Mouse (Mus musculus) liver, postnatal 0 days (tissue): Measurements from ENCODE around the gene Rnf6. TPM values are rescaled to one million over a fixed set of nuclear protein-coding genes. Genes with fewer than 3 reads are reported as not detected.

Experiments
- ATAC-seq: fragments of 200-750 bp; cut with Nextera tagmentation; 2 replicates; pipeline ENCODE4 v1.8.0; 2017; ENCODE audit warnings: mild to moderate bottlenecking, moderate library complexity
- DNase-seq: peaks from one replicate; pipeline ENCODE4 v3.0.0-alpha.2; 2016
- H3K27ac ChIP-seq: fragments of 300-500 bp; sonication (generic); 2 replicates; pipeline ENCODE4 v1.5.1; 2014; ENCODE audit warnings: antibody characterized with exemption, moderate library complexity, mild to moderate bottlenecking, low read depth
- H3K27me3 ChIP-seq: fragments of 300-500 bp; sonication (generic); 2 replicates; pipeline ENCODE4 v1.6.1; 2014; ENCODE audit warnings: low read length, control low read depth, mixed read lengths; ENCODE audit not compliant: insufficient read depth
- H3K36me3 ChIP-seq: fragments of 300-500 bp; sonication (generic); replicated peaks from 2 replicates; pipeline ENCODE4 v1.6.1; 2014; ENCODE audit warnings: mild to moderate bottlenecking, control low read depth, low read length, moderate library complexity, mixed read lengths; ENCODE audit not compliant: insufficient read depth
- H3K4me1 ChIP-seq: fragments of 300-500 bp; sonication (generic); 2 replicates; pipeline ENCODE4 v1.6.1; 2014; ENCODE audit warnings: antibody characterized with exemption, mild to moderate bottlenecking, control low read depth; ENCODE audit not compliant: insufficient read depth
- H3K4me2 ChIP-seq: fragments of 300-500 bp; sonication (generic); 2 replicates; pipeline ENCODE4 v1.6.1; 2014; ENCODE audit warnings: low read depth, mild to moderate bottlenecking, low read length, moderate library complexity, mixed read lengths
- H3K4me3 ChIP-seq: fragments of 300-500 bp; sonication (generic); 2 replicates; pipeline ENCODE4 v1.5.1; 2014; ENCODE audit warnings: low read depth, low read length
- H3K9ac ChIP-seq: fragments of 300-500 bp; sonication (generic); replicated peaks from 2 replicates; pipeline ENCODE4 v1.6.1; 2014; ENCODE audit warnings: mild to moderate bottlenecking, moderate library complexity
- H3K9me3 ChIP-seq: fragments of 300-500 bp; sonication (generic); 2 replicates; pipeline ENCODE4 v1.6.1; 2016; ENCODE audit warnings: mild to moderate bottlenecking, control low read depth, low read length, mixed read lengths
- CTCF ChIP-seq: sonication (generic); IDR thresholded peaks from 2 replicates; pipeline ENCODE4 v1.5.1; 2016; ENCODE audit warnings: antibody characterized with exemption, low read depth
- EP300 ChIP-seq: IDR thresholded peaks from 2 replicates; pipeline ENCODE4 v1.6.1; 2016; ENCODE audit warnings: antibody characterized with exemption, low read depth, mild to moderate bottlenecking
- WGBS: fragments of 180-500 bp; shearing (Covaris S2); extraction: QIAGEN DNeasy Blood & Tissue Kit; methylation state at CpG from one replicate; pipeline ENCODE4 v1.1.7; 2014; ENCODE audit not compliant: insufficient replicate concordance; 5-methylcytosine and 5-hydroxymethylcytosine counted together
- polyA plus RNA-seq: library from polyadenylated mRNA; unstranded; fragments of >200 nt; fragmentation: Nextera tagmentation; extraction: Ambion mirVana; gene quantifications from 2 replicates; pipeline ENCODE4 v1.2.1, GENCODE M21; 2015

Gene Rnf6
- polyA plus RNA-seq, 1 experiment from 2014 or later = 21.4 TPM

DNA sequence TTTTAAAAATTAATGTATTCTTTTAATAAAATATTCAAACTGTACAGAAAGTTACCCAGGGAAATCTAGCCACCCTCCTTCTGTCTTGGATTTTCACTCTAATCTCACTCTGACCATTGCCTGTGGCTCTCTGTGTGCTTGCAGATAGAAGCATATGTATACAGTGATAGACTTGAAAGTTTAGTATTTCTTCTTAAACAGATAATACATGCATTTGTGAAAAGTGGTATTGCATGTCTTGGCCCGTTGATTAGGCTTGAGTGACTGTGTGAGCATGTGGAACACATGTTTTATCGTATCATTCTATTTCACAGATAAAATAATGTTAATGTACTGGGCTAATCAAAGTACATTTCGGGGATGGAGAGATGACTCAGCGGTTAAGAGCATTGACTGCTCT is 23.8 kb upstream of the Rnf6 start:
- Histone ChIP-seq H3K27me3 (no peaks in the 10 kb centered on the region), H3K9ac (no peak overlapping the region), H3K9me3 (no peaks in the 10 kb centered on the region), H3K27ac (no peak overlapping the region), H3K4me2 (no peak overlapping the region), H3K36me3 (no peaks in the 10 kb centered on the region), H3K4me1 (peaks cover 66% of the 10 kb centered on the region), H3K4me3 (no peak overlapping the region)
- DNase-seq (no peak), ATAC-seq (peak; percentile 26)
- TF ChIP-seq EP300 = peak; percentile 92
- TF ChIP-seq CTCF = no peak
- WGBS = 53% methylated on average over 4 of the region's 4 CpGs

DNA sequence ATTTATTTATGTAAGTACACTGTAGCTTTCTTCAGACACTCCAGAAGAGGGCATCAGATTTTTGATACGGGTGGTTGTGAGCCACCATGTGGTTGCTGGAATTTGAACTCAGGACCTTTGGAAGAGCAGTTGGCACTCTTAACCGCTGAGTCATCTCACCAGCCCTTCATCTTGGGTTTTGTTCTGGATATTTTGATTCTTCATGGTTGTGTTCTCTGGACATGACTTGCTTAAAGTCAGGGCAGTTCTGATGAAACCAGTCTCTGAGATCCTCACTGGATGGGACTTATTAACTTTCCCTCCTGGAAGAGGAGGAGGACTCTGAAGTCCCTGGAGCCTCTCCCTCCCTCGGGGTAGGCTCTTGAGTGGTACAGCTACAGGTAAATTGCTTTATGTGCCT is 19.8 kb upstream of the Rnf6 start:
- peak overlapping the region; percentile 49; the same call in 1 of the 2 replicates for H3K27ac ChIP-seq
- WGBS = 82% methylated on average over 3 of the region's 3 CpGs
- no peaks in the 10 kb centered on the region for H3K27me3 ChIP-seq
- DNase-seq (no peak), ATAC-seq (no peak)
- no peak overlapping the region for H3K4me2 ChIP-seq
- H3K36me3 ChIP-seq = peaks cover 3% of the 10 kb centered on the region; the same call in 1 of the 2 replicates
- no peak overlapping the region for H3K4me3 ChIP-seq
- H3K9ac ChIP-seq = no peak overlapping the region
- peaks cover 54% of the 10 kb centered on the region for H3K4me1 ChIP-seq
- no peak for TF ChIP-seq CTCF
- no peak for TF ChIP-seq EP300
- no peaks in the 10 kb centered on the region for H3K9me3 ChIP-seq

DNA sequence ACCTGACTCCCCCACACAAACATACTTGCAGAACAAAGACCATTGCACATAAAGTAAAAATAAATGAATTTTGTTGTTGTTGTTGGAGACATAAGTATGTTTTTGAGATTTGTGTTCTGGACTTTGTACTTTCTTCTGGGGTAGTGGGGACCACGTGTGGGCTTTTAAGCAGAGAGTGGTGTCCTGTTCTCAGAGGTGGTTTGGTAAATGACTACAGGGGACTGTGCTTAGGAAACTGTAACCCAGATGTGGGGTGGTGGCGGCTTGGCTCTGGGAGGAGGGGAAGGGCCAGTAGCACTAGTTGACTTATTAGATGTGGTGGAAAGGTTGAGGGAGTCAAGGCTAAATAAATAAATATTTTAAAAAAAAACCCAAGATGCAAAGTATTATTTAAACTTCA is 19.4 kb upstream of the Rnf6 start:
- Histone ChIP-seq H3K27me3 (no peaks in the 10 kb centered on the region), H3K9ac (no peak overlapping the region), H3K4me2 (no peak overlapping the region), H3K36me3 (peaks cover 5% of the 10 kb centered on the region), H3K4me1 (peaks cover 54% of the 10 kb centered on the region), H3K9me3 (no peaks in the 10 kb centered on the region), H3K27ac (no peak overlapping the region), H3K4me3 (no peak overlapping the region)
- TF ChIP-seq EP300 = no peak
- no peak for TF ChIP-seq CTCF
- WGBS = 78% methylated on average over 2 of the region's 2 CpGs
- no peak for ATAC-seq
- no peak for DNase-seq

DNA sequence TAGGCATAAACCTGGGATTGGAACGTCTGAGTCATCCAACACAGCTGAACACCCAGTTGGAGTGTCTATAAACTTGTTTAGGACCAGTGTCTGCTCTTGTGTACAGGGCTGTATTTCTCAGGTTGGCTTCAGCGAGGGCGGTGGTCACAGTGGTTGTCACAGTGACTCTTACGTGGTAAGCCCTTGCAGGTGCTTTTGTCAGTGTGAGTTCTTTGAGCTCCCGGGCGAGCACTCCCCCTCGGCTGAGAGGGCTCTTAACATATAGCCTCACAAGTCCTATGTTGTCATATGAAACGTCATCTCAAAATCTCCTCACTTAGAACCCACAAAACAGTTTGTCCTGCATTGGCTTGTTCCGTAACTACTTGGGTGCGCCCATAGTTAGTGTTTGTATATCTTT is 16.9 kb upstream of the Rnf6 start:
- Histone ChIP-seq H3K27me3 (no peaks in the 10 kb centered on the region), H3K27ac (no peak overlapping the region)

DNA sequence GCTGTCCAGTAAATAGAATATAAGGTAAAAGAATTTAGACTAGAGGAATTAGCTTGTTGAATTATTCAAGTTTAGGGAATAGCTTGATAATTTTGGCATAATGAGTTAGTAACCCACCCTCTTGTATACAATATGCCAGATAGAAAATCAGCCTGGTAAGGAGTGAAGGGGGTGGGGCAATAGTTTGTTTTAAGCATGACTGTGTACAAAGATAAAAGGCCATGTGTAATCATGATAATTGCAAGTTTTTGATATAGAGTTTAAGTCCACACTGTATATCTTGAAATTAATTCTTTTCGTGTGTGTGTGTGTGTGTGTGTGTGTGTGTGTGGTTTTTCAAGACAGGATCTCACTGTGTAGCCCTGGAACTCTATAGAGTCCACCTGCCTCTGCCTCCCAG is 13.0 kb upstream of the Rnf6 start:
- no peaks in the 10 kb centered on the region for H3K27me3 ChIP-seq
- H3K9me3 ChIP-seq = no peaks in the 10 kb centered on the region
- 40% methylated on average over 1 of the region's 1 CpGs for WGBS
- DNase-seq = no peak
- no peak; the same call in 1 of the 2 replicates for TF ChIP-seq EP300
- no peak for TF ChIP-seq CTCF
- H3K4me1 ChIP-seq = peaks cover 41% of the 10 kb centered on the region
- peaks cover 9% of the 10 kb centered on the region for H3K36me3 ChIP-seq
- no peak overlapping the region for H3K9ac ChIP-seq
- H3K4me3 ChIP-seq = peak overlapping the region; percentile 25
- no peak overlapping the region for H3K27ac ChIP-seq
- H3K4me2 ChIP-seq = peak overlapping the region; percentile 62
- no peak for ATAC-seq

More for the DNA sequence above, 16.9 kb upstream of the Rnf6 start:
- H3K4me2 ChIP-seq = no peak overlapping the region
- 74% methylated on average over 10 of the region's 10 CpGs for WGBS
- TF ChIP-seq EP300 = no peak
- no peak for TF ChIP-seq CTCF
- peaks cover 9% of the 10 kb centered on the region for H3K36me3 ChIP-seq
- no peaks in the 10 kb centered on the region for H3K9me3 ChIP-seq
- no peak overlapping the region for H3K4me3 ChIP-seq
- peaks cover 57% of the 10 kb centered on the region for H3K4me1 ChIP-seq
- DNase-seq (no peak), ATAC-seq (no peak)
- no peak overlapping the region for H3K9ac ChIP-seq

DNA sequence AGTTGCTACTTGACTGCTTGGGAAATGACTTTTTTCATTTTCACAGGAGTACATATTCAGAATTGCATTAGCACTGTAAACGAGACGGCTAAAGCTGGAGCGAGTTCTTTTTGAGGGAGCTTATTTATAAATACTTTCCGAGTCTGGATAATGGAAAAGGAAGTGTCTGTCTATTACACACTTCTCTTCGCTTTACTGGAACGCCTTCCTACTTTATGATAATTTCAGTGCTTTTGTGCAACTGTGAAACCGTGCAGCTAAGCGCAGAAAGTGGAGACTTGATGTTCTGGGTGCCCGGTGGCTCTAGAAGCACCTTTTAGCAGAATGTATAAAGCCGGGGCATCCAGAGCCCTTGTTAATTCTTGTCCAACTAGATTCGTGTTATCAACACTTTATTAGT is 11.5 kb upstream of the Rnf6 start:
- DNase-seq (no peak), ATAC-seq (no peak)
- H3K9ac ChIP-seq = peak overlapping the region; percentile 87
- H3K36me3 ChIP-seq = peaks cover 8% of the 10 kb centered on the region
- TF ChIP-seq EP300 = no peak
- H3K9me3 ChIP-seq = no peaks in the 10 kb centered on the region
- no peaks in the 10 kb centered on the region for H3K27me3 ChIP-seq
- WGBS = 44% methylated on average over 11 of the region's 11 CpGs
- 0 out of 2 replicates have a peak overlapping the region, but pooled peaks have one; percentile 13 for H3K27ac ChIP-seq
- peak overlapping the region; percentile 84 for H3K4me3 ChIP-seq
- peak overlapping the region; percentile 97 for H3K4me2 ChIP-seq
- H3K4me1 ChIP-seq = peaks cover 30% of the 10 kb centered on the region
